Mouse (Mus musculus): ENCODE measurements at regions not wholly inside any gene's neighbourhood (a gene's known extent, or its start where the extent isn't known, plus 50 kb on each side); places are given as distances from the start of the nearest gene placed in this dataset.

- TF ChIP-seq CTCF (IDR thresholded peaks at IDR 0.05; ENCODE audit: borderline replicate concordance, insufficient read depth, low read depth, low read length) (peak; percentile 4; the same call in 1 of the 2 replicates), POLR2A (IDR thresholded peaks at IDR 0.05; ENCODE audit: borderline replicate concordance, insufficient read depth, low read length) (no peak)
Measured at GRCm38 (mm10) chr11:114481037-114481436, 187.3 kb upstream of the Rpl38 start.

Data from cerebellum, adult 2 months (tissue).